Mouse (Mus musculus): ENCODE results near the gene Rab11fip3. TPM values are rescaled to one million over a fixed set of nuclear protein-coding genes. Genes with fewer than 3 reads are reported as not detected.
"Not testable (repeated sequence)": the region's sequence is repeated elsewhere in the genome, so short reads cannot be mapped to it uniquely, and the experiment has no call there.

The Rab11fip3 gene
- polyA plus RNA-seq, 1 experiment: 19.7 TPM

GRCm38 (mm10) chr17:26042599-26043248 is 26.6 kb downstream of the Rab11fip3 start:
- no peaks in the 10 kb centered on the region for H3K36me3 ChIP-seq (ENCODE audit: control insufficient read depth, insufficient read depth)
- no peak for TF ChIP-seq TCF12 (IDR thresholded peaks at IDR 0.05; ENCODE audit: insufficient read depth, poor library complexity, severe bottlenecking)
- no peak for TF ChIP-seq SRF (IDR thresholded peaks at IDR 0.05; ENCODE audit: control insufficient read depth, insufficient read length, low read depth)
- no peak overlapping the region for H3ac ChIP-seq (ENCODE audit: control insufficient read depth, insufficient read length)
- no peak overlapping the region for H3K4me3 ChIP-seq
- H3K4me2 ChIP-seq (ENCODE audit: low read depth): no peak overlapping the region
- H3K27me3 ChIP-seq (ENCODE audit: control insufficient read depth, insufficient read depth, insufficient read length): no peaks in the 10 kb centered on the region
- H3K79me2 ChIP-seq (ENCODE audit: control insufficient read depth, insufficient read depth): peaks cover 38% of the 10 kb centered on the region

- no peak for TF ChIP-seq TCF3 (IDR thresholded peaks at IDR 0.05; ENCODE audit: insufficient read length, low read depth)
- TF ChIP-seq E2F4 (IDR thresholded peaks at IDR 0.05; ENCODE audit: insufficient read depth): no peak
- TF ChIP-seq POLR2AphosphoS2 (IDR thresholded peaks at IDR 0.05; ENCODE audit: insufficient read length, low read depth): no peak
- no peak for TF ChIP-seq MAX (IDR thresholded peaks at IDR 0.05; ENCODE audit: low read depth)
- no peak for TF ChIP-seq REST (IDR thresholded peaks at IDR 0.05; ENCODE audit: insufficient read depth, insufficient read length)
- no peak for TF ChIP-seq MYOD1 (IDR thresholded peaks at IDR 0.05; ENCODE audit: control insufficient read depth in 1 of 3, insufficient read length in 2 of 3, low read depth in 2 of 3)
- no peak for TF ChIP-seq USF1 (IDR thresholded peaks at IDR 0.05; ENCODE audit: low read depth)
- H3K36me3 ChIP-seq (ENCODE audit: control insufficient read depth, insufficient read depth): no peaks in the 10 kb centered on the region
- no peak overlapping the region for H3K4me3 ChIP-seq
- H3K79me2 ChIP-seq (ENCODE audit: control insufficient read depth, insufficient read depth): peaks cover 29% of the 10 kb centered on the region
- H3K27me3 ChIP-seq (ENCODE audit: control insufficient read depth, insufficient read depth, insufficient read length): no peaks in the 10 kb centered on the region
- no peak overlapping the region for H3ac ChIP-seq (ENCODE audit: control insufficient read depth, insufficient read length)
- no peak overlapping the region for H3K4me2 ChIP-seq (ENCODE audit: low read depth)
These were observed 28.1 kb downstream of the Rab11fip3 start for GRCm38 (mm10) chr17:26041111-26041802.

GRCm38 (mm10) chr17:26040711-26041110 is 28.6 kb downstream of the Rab11fip3 start:
- peaks cover 25% of the 10 kb centered on the region for H3K79me2 ChIP-seq (ENCODE audit: control insufficient read depth, insufficient read depth)
- not testable (repeated sequence) for H3K4me2 ChIP-seq (ENCODE audit: low read depth); H3K27me3 ChIP-seq (ENCODE audit: control insufficient read depth, insufficient read depth, insufficient read length); H3K4me3 ChIP-seq; H3ac ChIP-seq (ENCODE audit: control insufficient read depth, insufficient read length); H3K36me3 ChIP-seq (ENCODE audit: control insufficient read depth, insufficient read depth)
- TF ChIP-seq CEBPB (IDR thresholded peaks at IDR 0.05; ENCODE audit: insufficient read depth, poor library complexity, severe bottlenecking): peak; percentile 46; the same call in 1 of the 2 replicates

- TF ChIP-seq USF1 (IDR thresholded peaks at IDR 0.05; ENCODE audit: low read depth) (no peak), TCF12 (IDR thresholded peaks at IDR 0.05; ENCODE audit: insufficient read depth, poor library complexity, severe bottlenecking) (no peak), REST (IDR thresholded peaks at IDR 0.05; ENCODE audit: insufficient read depth, insufficient read length) (no peak), POLR2AphosphoS2 (IDR thresholded peaks at IDR 0.05; ENCODE audit: insufficient read length, low read depth) (no peak), MAX (IDR thresholded peaks at IDR 0.05; ENCODE audit: low read depth) (no peak), CEBPB (IDR thresholded peaks at IDR 0.05; ENCODE audit: insufficient read depth, poor library complexity, severe bottlenecking) (no peak), SRF (IDR thresholded peaks at IDR 0.05; ENCODE audit: control insufficient read depth, insufficient read length, low read depth) (no peak), POLR2A (IDR thresholded peaks at IDR 0.05; ENCODE audit: insufficient read length, low read depth) (no peak), MYOD1 (IDR thresholded peaks at IDR 0.05; ENCODE audit: control insufficient read depth in 1 of 3, insufficient read length in 2 of 3, low read depth in 2 of 3) (no peak), E2F4 (IDR thresholded peaks at IDR 0.05; ENCODE audit: insufficient read depth) (no peak), TCF3 (IDR thresholded peaks at IDR 0.05; ENCODE audit: insufficient read length, low read depth) (no peak), MYOG (IDR thresholded peaks at IDR 0.05; ENCODE audit: control insufficient read depth in 1 of 3, insufficient read depth in 1 of 3, insufficient read length in 2 of 3, low read depth in 2 of 3) (no peak)
- H3K79me2 ChIP-seq (ENCODE audit: control insufficient read depth, insufficient read depth): no peaks in the 10 kb centered on the region
- H3K27me3 ChIP-seq (ENCODE audit: control insufficient read depth, insufficient read depth, insufficient read length): no peaks in the 10 kb centered on the region
- H3K4me3 ChIP-seq: no peak overlapping the region
- H3K36me3 ChIP-seq (ENCODE audit: control insufficient read depth, insufficient read depth): peaks cover 7% of the 10 kb centered on the region
- no peak overlapping the region for H3K4me2 ChIP-seq (ENCODE audit: low read depth)
- no peak overlapping the region for H3ac ChIP-seq (ENCODE audit: control insufficient read depth, insufficient read length)
These were observed 37.3 kb downstream of the Rab11fip3 start for GRCm38 (mm10) chr17:26032037-26032436.

GRCm38 (mm10) chr17:26031583-26031982 is 37.8 kb downstream of the Rab11fip3 start:
- no peak overlapping the region for H3ac ChIP-seq (ENCODE audit: control insufficient read depth, insufficient read length)
- TF ChIP-seq E2F4 (IDR thresholded peaks at IDR 0.05; ENCODE audit: insufficient read depth) (no peak), POLR2A (IDR thresholded peaks at IDR 0.05; ENCODE audit: insufficient read length, low read depth) (no peak), MYOD1 (IDR thresholded peaks at IDR 0.05; ENCODE audit: control insufficient read depth in 1 of 3, insufficient read length in 2 of 3, low read depth in 2 of 3) (no peak), USF1 (IDR thresholded peaks at IDR 0.05; ENCODE audit: low read depth) (no peak), MAX (IDR thresholded peaks at IDR 0.05; ENCODE audit: low read depth) (no peak), SRF (IDR thresholded peaks at IDR 0.05; ENCODE audit: control insufficient read depth, insufficient read length, low read depth) (no peak), TCF12 (IDR thresholded peaks at IDR 0.05; ENCODE audit: insufficient read depth, poor library complexity, severe bottlenecking) (no peak), CEBPB (IDR thresholded peaks at IDR 0.05; ENCODE audit: insufficient read depth, poor library complexity, severe bottlenecking) (no peak)
- H3K4me2 ChIP-seq (ENCODE audit: low read depth): no peak overlapping the region
- H3K4me3 ChIP-seq: no peak overlapping the region
- peaks cover 7% of the 10 kb centered on the region for H3K36me3 ChIP-seq (ENCODE audit: control insufficient read depth, insufficient read depth)
- H3K27me3 ChIP-seq (ENCODE audit: control insufficient read depth, insufficient read depth, insufficient read length): no peaks in the 10 kb centered on the region
- H3K79me2 ChIP-seq (ENCODE audit: control insufficient read depth, insufficient read depth): no peaks in the 10 kb centered on the region

All from myocyte (in vitro differentiated cells).